Mouse (Mus musculus) ES-Bruce4 (cell line): Measurements from ENCODE around the gene Gm19668. TPM values are rescaled to one million over a fixed set of nuclear protein-coding genes. Genes with fewer than 3 reads are reported as not detected.

Source experiments
- H3K27ac ChIP-seq: 2 replicates; pipeline ENCODE4 v1.5.1; 2012; ENCODE audit warnings: low read length, inconsistent platforms; ENCODE audit not compliant: insufficient read depth
- H3K27me3 ChIP-seq: 2 replicates; pipeline ENCODE4 v1.6.1; 2012; ENCODE audit warnings: mild to moderate bottlenecking, low read length, inconsistent platforms; ENCODE audit not compliant: control insufficient read depth, poor library complexity, insufficient read depth, severe bottlenecking
- H3K36me3 ChIP-seq: 2 replicates; pipeline ENCODE4 v1.6.1; 2012; ENCODE audit warnings: inconsistent platforms, mild to moderate bottlenecking, low read length, moderate library complexity; ENCODE audit not compliant: control insufficient read depth, poor library complexity, insufficient read depth, severe bottlenecking
- H3K4me1 ChIP-seq: one replicate; pipeline ENCODE4 v1.8.1; 2011; ENCODE audit warnings: low read length; ENCODE audit not compliant: control insufficient read depth, insufficient read depth
- H3K4me3 ChIP-seq: 2 replicates; pipeline ENCODE4 v1.5.1; 2011; ENCODE audit warnings: low read depth, mild to moderate bottlenecking, low read length
- H3K9ac ChIP-seq: 2 replicates; pipeline ENCODE4 v1.6.1; 2012; ENCODE audit warnings: low read depth, mild to moderate bottlenecking, inconsistent platforms; ENCODE audit not compliant: poor library complexity, severe bottlenecking
- H3K9me3 ChIP-seq: replicated peaks from 2 replicates; pipeline ENCODE4 v1.6.1; 2012; ENCODE audit warnings: mild to moderate bottlenecking, low read length, inconsistent platforms; ENCODE audit not compliant: control insufficient read depth, poor library complexity, insufficient read depth, severe bottlenecking
- CTCF ChIP-seq: IDR thresholded peaks from one replicate; pipeline ENCODE4 v1.8.1; 2011; ENCODE audit warnings: low read depth, low read length
- EP300 ChIP-seq: IDR thresholded peaks from 2 replicates; pipeline ENCODE4 v1.6.1; 2011; ENCODE audit warnings: low read depth, low read length; ENCODE audit not compliant: insufficient read depth
- POLR2A ChIP-seq: IDR thresholded peaks from one replicate; pipeline ENCODE4 v1.8.1; 2011; ENCODE audit warnings: low read length; ENCODE audit not compliant: insufficient read depth
- polyA plus RNA-seq: library from polyadenylated mRNA; stranded (reverse); fragments of >200 nt; gene quantifications from 2 replicates; pipeline ENCODE4 v1.2.4, GENCODE M21; 2011; ENCODE audit warnings: low read depth; ENCODE audit not compliant: missing spikeins, insufficient read depth, insufficient read length

The Gm19668 gene
- polyA plus RNA-seq = not detected in 2 replicates

- Histone ChIP-seq H3K27me3 (no peaks in the 10 kb centered on the region), H3K4me1 (no peaks in the 10 kb centered on the region), H3K4me3 (no peak within 1 kb of the TSS), H3K36me3 (no peaks in the 10 kb centered on the region), H3K9me3 (no peaks in the 10 kb centered on the region), H3K9ac (no peak within 1 kb of the TSS), H3K27ac (no peak within 1 kb of the TSS)
- TF ChIP-seq EP300 = no peak
- no peak for TF ChIP-seq POLR2A
- no peak for TF ChIP-seq CTCF
These were observed at the start of gene Gm19668 for GRCm38 (mm10) chr10:77798921-77799508. Gm19668 (minus strand) TSS chr10:77799133.

- Histone ChIP-seq H3K27me3 (no peaks in the 10 kb centered on the region), H3K4me3 (no peak overlapping the region), H3K4me1 (no peaks in the 10 kb centered on the region), H3K36me3 (no peaks in the 10 kb centered on the region), H3K9me3 (no peaks in the 10 kb centered on the region), H3K9ac (no peak overlapping the region), H3K27ac (no peak overlapping the region)
- TF ChIP-seq POLR2A (no peak), CTCF (no peak), EP300 (no peak)
These were observed 48.6 kb upstream of the Gm19668 start for GRCm38 (mm10) chr10:77847538-77847937.

GRCm38 (mm10) chr10:77846961-77847360 lies 48.0 kb upstream of the Gm19668 start:
- H3K9ac ChIP-seq = no peak overlapping the region
- no peaks in the 10 kb centered on the region for H3K27me3 ChIP-seq
- no peak for TF ChIP-seq CTCF
- no peak for TF ChIP-seq EP300
- TF ChIP-seq POLR2A = no peak
- H3K9me3 ChIP-seq = no peaks in the 10 kb centered on the region
- H3K4me3 ChIP-seq = no peak overlapping the region
- H3K36me3 ChIP-seq = no peaks in the 10 kb centered on the region
- H3K27ac ChIP-seq = no peak overlapping the region
- H3K4me1 ChIP-seq = no peaks in the 10 kb centered on the region

GRCm38 (mm10) chr10:77846503-77846902 lies 47.6 kb upstream of the Gm19668 start, which contains the start of gene Gm36176:
Gm36176 (plus strand) TSS chr10:77846803.
- no peak within 1 kb of the TSS for H3K9ac ChIP-seq
- TF ChIP-seq CTCF (no peak), EP300 (no peak), POLR2A (no peak)

GRCm38 (mm10) chr10:77839006-77839405 lies 40.1 kb upstream of the Gm19668 start:
- Histone ChIP-seq H3K4me1 (no peaks in the 10 kb centered on the region), H3K4me3 (no peak overlapping the region), H3K9me3 (no peaks in the 10 kb centered on the region), H3K27ac (no peak overlapping the region), H3K9ac (no peak overlapping the region), H3K27me3 (no peaks in the 10 kb centered on the region), H3K36me3 (no peaks in the 10 kb centered on the region)
- TF ChIP-seq CTCF (no peak), EP300 (no peak), POLR2A (no peak)

More at GRCm38 (mm10) chr10:77846503-77846902, 47.6 kb upstream of the Gm19668 start, which contains the start of gene Gm36176:
- Histone ChIP-seq H3K9me3 (no peaks in the 10 kb centered on the region), H3K36me3 (no peaks in the 10 kb centered on the region), H3K27ac (no peak within 1 kb of the TSS), H3K27me3 (no peaks in the 10 kb centered on the region), H3K4me1 (no peaks in the 10 kb centered on the region), H3K4me3 (no peak within 1 kb of the TSS)

GRCm38 (mm10) chr10:77835647-77836046 lies 36.7 kb upstream of the Gm19668 start, which contains the start of gene Krtap10-10:
Krtap10-10 (plus strand) TSS chr10:77835947.
- no peak for TF ChIP-seq POLR2A
- no peak for TF ChIP-seq CTCF
- no peak for TF ChIP-seq EP300
- Histone ChIP-seq H3K27me3 (no peaks in the 10 kb centered on the region), H3K9ac (no peak within 1 kb of the TSS), H3K27ac (no peak within 1 kb of the TSS), H3K36me3 (no peaks in the 10 kb centered on the region), H3K4me1 (no peaks in the 10 kb centered on the region), H3K9me3 (no peaks in the 10 kb centered on the region), H3K4me3 (peak within 1 kb of the TSS; percentile 43)
